Mouse (Mus musculus) ovary, adult 2 months (tissue): Measurements from ENCODE around the gene Ceacam19. TPM values are rescaled to one million over a fixed set of nuclear protein-coding genes. Genes with fewer than 3 reads are reported as not detected.

Source experiments
- polyA plus RNA-seq: library from polyadenylated mRNA; depleted of rRNA; stranded (reverse); fragments of >200 nt; gene quantifications from 2 replicates; pipeline ENCODE4 v1.2.3, GENCODE M21; 2012; rRNA removed

The Ceacam19 gene
- 0.15 TPM in 2 replicates for polyA plus RNA-seq

DNA sequence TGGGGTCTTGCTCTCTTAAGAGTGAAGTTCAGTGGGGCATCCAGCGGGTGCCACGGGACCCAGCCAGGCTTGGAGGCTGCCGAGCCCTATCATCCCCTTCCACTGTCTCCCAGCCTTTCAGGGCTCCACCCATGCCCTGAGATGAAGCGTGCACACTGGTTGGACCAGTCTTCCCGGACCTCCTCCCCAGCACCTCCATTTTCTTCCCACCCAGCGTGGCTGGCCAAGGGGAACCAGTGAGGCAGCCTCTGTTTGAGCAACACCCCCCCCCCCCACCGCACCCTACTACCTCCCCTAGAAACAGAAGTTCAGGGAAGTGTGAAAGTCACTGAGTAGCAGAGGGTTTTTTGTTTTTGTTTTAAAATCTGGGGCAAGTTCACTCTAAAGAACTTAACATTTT, at the start of gene Ceacam19:
Gene Ceacam19, minus strand, starts transcription at position 117 of the 400 bp plus-strand sequence.

DNA sequence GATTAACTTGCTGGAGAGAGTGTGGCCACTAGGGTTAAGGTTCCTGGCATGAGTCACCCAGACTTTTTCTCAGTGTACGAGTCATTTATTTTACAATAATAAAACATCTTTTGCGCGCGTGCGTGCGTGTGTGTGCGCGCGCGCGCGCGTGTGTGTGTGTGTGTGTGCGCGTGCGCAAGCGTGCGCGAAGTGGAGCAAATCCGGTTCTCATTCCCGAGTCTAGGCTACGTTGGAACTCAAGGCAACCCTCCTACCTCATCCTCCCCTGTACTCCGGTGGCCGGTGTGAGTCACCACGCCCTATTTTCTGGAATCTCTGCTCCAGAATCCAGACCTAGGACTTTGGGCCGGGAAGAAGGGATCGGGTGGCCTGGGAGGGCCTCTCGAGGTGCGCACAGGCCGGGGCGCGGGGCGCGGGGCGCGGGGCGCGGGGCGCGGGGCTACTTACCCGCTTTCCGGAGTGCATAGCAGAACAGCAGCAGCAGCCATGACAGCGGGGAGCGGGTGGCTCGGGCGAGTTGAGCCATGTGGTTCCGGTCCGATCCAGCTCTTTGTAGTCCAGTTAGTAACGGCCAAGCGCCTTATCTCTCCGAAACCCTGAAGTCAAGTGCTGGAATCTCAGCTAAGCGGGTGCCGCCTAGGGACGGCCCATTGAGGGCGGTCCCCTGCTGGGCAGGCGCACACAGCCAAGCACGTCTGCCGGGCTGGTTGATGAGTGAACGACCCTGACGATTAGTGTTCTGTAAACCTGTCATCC, 32.9 kb upstream of the Ceacam19 start, which contains the start of gene Pvr:
Gene Pvr, minus strand, starts transcription at position 655 of the 756 bp plus-strand sequence.

DNA sequence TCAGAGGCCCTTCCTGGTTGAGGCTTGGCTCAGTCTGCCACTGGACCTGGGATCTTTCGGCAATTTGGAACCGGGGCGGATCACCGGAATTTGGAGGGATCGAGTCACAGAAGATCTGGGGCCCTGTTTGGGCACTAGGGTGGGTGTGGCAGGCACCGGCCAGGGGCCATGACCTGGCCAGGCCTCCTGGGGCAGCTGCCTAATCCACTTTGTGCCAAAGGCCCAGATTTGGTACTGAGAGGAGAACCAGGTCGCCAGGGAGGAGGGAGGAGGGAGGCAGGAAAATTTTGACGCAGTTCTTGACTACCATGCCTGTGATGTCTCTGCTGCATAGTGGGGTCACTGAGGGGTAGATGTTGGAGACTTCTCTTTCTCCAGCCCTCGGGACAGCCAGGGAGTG, 26.6 kb downstream of the Ceacam19 start, which contains the start of gene Ceacam16:
Gene Ceacam16, minus strand, starts transcription at position 101 of the 400 bp plus-strand sequence.

DNA sequence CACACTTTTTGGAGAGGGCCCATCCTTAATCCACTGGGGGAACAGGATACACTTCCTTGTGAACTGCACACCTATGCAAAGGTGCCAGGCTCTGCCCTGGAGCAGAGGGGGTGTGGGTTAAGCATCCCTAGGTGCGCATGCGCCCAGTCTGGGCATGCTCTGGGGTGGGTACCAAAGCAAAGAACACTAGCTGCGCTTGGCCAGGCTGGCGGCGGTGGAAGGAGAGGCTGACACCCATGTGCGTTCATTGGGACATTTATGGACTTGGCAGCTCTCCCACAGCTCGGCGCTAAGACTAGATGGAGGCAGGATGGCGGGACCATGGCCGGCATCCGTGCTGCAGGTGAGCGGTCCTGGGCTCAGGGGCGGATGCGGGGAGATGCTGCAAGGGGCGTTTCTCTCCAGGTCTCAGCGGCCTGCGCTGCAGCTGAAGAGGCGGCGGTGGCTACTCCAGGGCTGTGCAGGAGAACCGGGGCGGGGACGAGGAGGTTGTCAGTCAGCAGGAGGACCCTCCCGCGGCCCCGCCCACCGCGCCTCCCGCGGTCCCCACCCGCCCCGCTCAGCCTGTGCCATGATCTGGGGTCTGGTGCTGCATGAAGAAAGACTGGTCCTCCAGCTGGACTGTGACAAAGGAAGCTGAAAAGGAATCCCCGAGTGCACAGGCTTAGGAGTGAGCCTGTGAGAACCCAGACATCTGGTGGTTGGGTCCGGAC, 35.8 kb downstream of the Ceacam19 start, which contains the start of gene Gm19345:
Gene Gm19345, plus strand, starts transcription at position 146 of the 713 bp plus-strand sequence.

Other genes with a start within 250 kb of the Ceacam19 start
- 131 and 152 TPM in 2 replicates for gene Clptm1, start 222.9 kb downstream of the Ceacam19 start, polyA plus RNA-seq
- 1.2 and 3.3 TPM in 2 replicates for gene Apoc2, start 210.0 kb downstream of the Ceacam19 start, polyA plus RNA-seq
- gene Gm44805, start 206.5 kb downstream of the Ceacam19 start, polyA plus RNA-seq: not detected in 2 replicates
- gene Apoc4, start 206.5 kb downstream of the Ceacam19 start, polyA plus RNA-seq: 2.4 and 7.3 TPM in 2 replicates
- gene Apoc1, start 195.3 kb downstream of the Ceacam19 start, polyA plus RNA-seq: 3.8 and 11.0 TPM in 2 replicates
- gene Apoe, start 188.8 kb downstream of the Ceacam19 start, polyA plus RNA-seq: 3,327 and 3,331 TPM in 2 replicates
- gene Tomm40, start 172.5 kb downstream of the Ceacam19 start, polyA plus RNA-seq: 131 and 143 TPM in 2 replicates
- 136 and 141 TPM in 2 replicates for gene Nectin2, start 137.5 kb downstream of the Ceacam19 start, polyA plus RNA-seq
- gene Bcam, start 116.9 kb downstream of the Ceacam19 start, polyA plus RNA-seq: 233 and 256 TPM in 2 replicates
- gene Cblc, start 91.2 kb downstream of the Ceacam19 start, polyA plus RNA-seq: 8.6 and 11.5 TPM in 2 replicates
- 78.2 and 94.4 TPM in 2 replicates for gene Bcl3, start 65.2 kb downstream of the Ceacam19 start, polyA plus RNA-seq
- 0.49 and 0.91 TPM in 2 replicates for gene Gm19345, start 36.0 kb downstream of the Ceacam19 start, polyA plus RNA-seq
- 0.15 and 0.31 TPM in 2 replicates for gene Ceacam16, start 26.7 kb downstream of the Ceacam19 start, polyA plus RNA-seq
- 19.3 and 26.5 TPM in 2 replicates for gene Pvr, start 33.2 kb upstream of the Ceacam19 start, polyA plus RNA-seq
- gene Igsf23, start 62.8 kb upstream of the Ceacam19 start, polyA plus RNA-seq: 0.68 and 1.3 TPM in 2 replicates
- gene Ceacam20, start 77.4 kb upstream of the Ceacam19 start, polyA plus RNA-seq: 0.31 and 0.58 TPM in 2 replicates
- gene Nlrp9b, start 103.5 kb upstream of the Ceacam19 start, polyA plus RNA-seq: 0.87 and 1.3 TPM in 2 replicates
- not detected in 2 replicates for gene Vmn1r91, start 211.7 kb upstream of the Ceacam19 start, polyA plus RNA-seq
- gene Gm16442, start 234.6 kb upstream of the Ceacam19 start, polyA plus RNA-seq: not detected in 2 replicates